Mouse (Mus musculus) embryonic facial prominence, embryonic 11.5 days (tissue): Measurements from ENCODE around the gene Olfr98. TPM values are rescaled to one million over a fixed set of nuclear protein-coding genes. Genes with fewer than 3 reads are reported as not detected.

Experiments used
- ATAC-seq: fragments of 200-750 bp; cut with Nextera tagmentation; replicated peaks from 2 replicates; pipeline ENCODE4 v1.8.0; 2017; ENCODE audit warnings: low read depth; ENCODE audit not compliant: insufficient number of reproducible peaks, low FRiP score, low TSS enrichment
- DNase-seq: peaks from one replicate; pipeline ENCODE4 v3.0.0-alpha.2; 2015; ENCODE audit warnings: low spot score
- H3K27ac ChIP-seq: fragments of 300-500 bp; sonication (generic); replicated peaks from 2 replicates; pipeline ENCODE4 v1.5.1; 2014; ENCODE audit warnings: mild to moderate bottlenecking, low read depth, low read length, control low read depth
- H3K27me3 ChIP-seq: fragments of 300-500 bp; sonication (generic); 2 replicates; pipeline ENCODE4 v1.6.1; 2014; ENCODE audit warnings: mild to moderate bottlenecking, low read length, moderate library complexity, mixed read lengths; ENCODE audit not compliant: control insufficient read depth, insufficient read depth
- H3K36me3 ChIP-seq: fragments of 300-500 bp; sonication (generic); replicated peaks from 2 replicates; pipeline ENCODE4 v1.6.1; 2014; ENCODE audit warnings: low read depth, mild to moderate bottlenecking, low read length, moderate library complexity, mixed read lengths; ENCODE audit not compliant: control insufficient read depth, insufficient read depth
- H3K4me1 ChIP-seq: fragments of 300-500 bp; sonication (generic); 2 replicates; pipeline ENCODE4 v1.6.1; 2014; ENCODE audit warnings: low read length, mixed read lengths; ENCODE audit not compliant: control insufficient read depth, insufficient read depth
- H3K4me2 ChIP-seq: fragments of 300-500 bp; sonication (generic); 2 replicates; pipeline ENCODE4 v1.6.1; 2014; ENCODE audit warnings: low read depth, mild to moderate bottlenecking, control low read depth, low read length, moderate library complexity
- H3K4me3 ChIP-seq: fragments of 300-500 bp; sonication (generic); 2 replicates; pipeline ENCODE4 v1.5.1; 2014; ENCODE audit warnings: low read depth, low read length, control low read depth
- H3K9ac ChIP-seq: fragments of 300-500 bp; sonication (generic); replicated peaks from 2 replicates; pipeline ENCODE4 v1.6.1; 2014; ENCODE audit warnings: mild to moderate bottlenecking, control low read depth, low read length
- H3K9me3 ChIP-seq: fragments of 300-500 bp; sonication (generic); replicated peaks from 2 replicates; pipeline ENCODE4 v1.6.1; 2016; ENCODE audit warnings: mild to moderate bottlenecking, low read length, inconsistent platforms, mixed read lengths; ENCODE audit not compliant: control insufficient read depth
- WGBS: fragments of 180-500 bp; shearing (Covaris S2); extraction: QIAGEN DNeasy Blood & Tissue Kit; methylation state at CpG from one replicate; pipeline ENCODE4 v1.1.7; 2014; 5-methylcytosine and 5-hydroxymethylcytosine counted together
- polyA plus RNA-seq: library from polyadenylated mRNA; unstranded; fragments of >200 nt; fragmentation: Nextera tagmentation; extraction: Ambion mirVana; gene quantifications from 2 replicates; pipeline ENCODE4 v1.2.1, GENCODE M21; 2014

Gene Olfr98
- polyA plus RNA-seq, 1 experiment from 2014 or later, result not detected

GRCm38 (mm10) chr17:37219846-37220245 is 43.7 kb downstream of the Olfr98 start, which contains the start of gene Olfr96:
Gene Olfr96, plus strand, starts transcription at chr17:37220146.
- DNase-seq (no peak), ATAC-seq (no peak)
- H3K4me3 ChIP-seq, result no peak within 1 kb of the TSS
- no peaks in the 10 kb centered on the region; the same call in 1 of the 2 replicates for H3K9me3 ChIP-seq
- H3K9ac ChIP-seq, result no peak within 1 kb of the TSS
- no peak within 1 kb of the TSS for H3K4me2 ChIP-seq
- H3K4me1 ChIP-seq, result no peaks in the 10 kb centered on the region
- H3K27me3 ChIP-seq, result no peaks in the 10 kb centered on the region
- WGBS, result 68% methylated on average over 4 of the region's 4 CpGs
- H3K36me3 ChIP-seq, result no peaks in the 10 kb centered on the region
- H3K27ac ChIP-seq, result no peak within 1 kb of the TSS

- H3K4me2 ChIP-seq, result no peak overlapping the region
- WGBS, result 92% methylated on average over 3 of the region's 3 CpGs
- no peak overlapping the region for H3K27ac ChIP-seq
- H3K27me3 ChIP-seq, result no peaks in the 10 kb centered on the region
- no peak overlapping the region for H3K9ac ChIP-seq
- H3K36me3 ChIP-seq, result no peaks in the 10 kb centered on the region
- no peak overlapping the region for H3K4me3 ChIP-seq
- DNase-seq (no peak), ATAC-seq (no peak)
- no peaks in the 10 kb centered on the region for H3K4me1 ChIP-seq
- H3K9me3 ChIP-seq, result no peaks in the 10 kb centered on the region; the same call in 1 of the 2 replicates
Observed at GRCm38 (mm10) chr17:37218486-37218885, 45.1 kb downstream of the Olfr98 start.

GRCm38 (mm10) chr17:37213018-37213417 is 50.5 kb downstream of the Olfr98 start, which contains the start of gene Olfr95:
Gene Olfr95, minus strand, starts transcription at chr17:37213118.
- no peaks in the 10 kb centered on the region; the same call in 1 of the 2 replicates for H3K9me3 ChIP-seq
- 69% methylated on average over 3 of the region's 3 CpGs for WGBS
- DNase-seq, result no peak

More at GRCm38 (mm10) chr17:37213018-37213417, 50.5 kb downstream of the Olfr98 start, which contains the start of gene Olfr95:
- no peaks in the 10 kb centered on the region; the same call in 1 of the 2 replicates for H3K4me1 ChIP-seq
- no peak within 1 kb of the TSS for H3K27ac ChIP-seq
- no peak within 1 kb of the TSS for H3K9ac ChIP-seq
- peaks cover 8% of the 10 kb centered on the region; the same call in 1 of the 2 replicates for H3K27me3 ChIP-seq
- H3K36me3 ChIP-seq, result no peaks in the 10 kb centered on the region
- no peak for ATAC-seq
- no peak within 1 kb of the TSS for H3K4me3 ChIP-seq
- no peak within 1 kb of the TSS for H3K4me2 ChIP-seq

Other genes starting within 250 kb of the Olfr98 start
- 0.20 TPM in 1 of 2 replicates, not detected in the other for gene Mog, start 240.4 kb downstream of the Olfr98 start, polyA plus RNA-seq
- gene Gabbr1, start 217.8 kb downstream of the Olfr98 start, polyA plus RNA-seq, result 6.1 and 8.9 TPM in 2 replicates
- not detected in 2 replicates for gene Olfr90, start 175.2 kb downstream of the Olfr98 start, polyA plus RNA-seq
- not detected in 2 replicates for gene Olfr91, start 165.5 kb downstream of the Olfr98 start, polyA plus RNA-seq
- not detected in 2 replicates for gene Olfr92, start 143.7 kb downstream of the Olfr98 start, polyA plus RNA-seq
- not detected in 2 replicates for gene Olfr93, start 102.3 kb downstream of the Olfr98 start, polyA plus RNA-seq
- not detected in 2 replicates for gene Ubd, start 69.9 kb downstream of the Olfr98 start, polyA plus RNA-seq
- not detected in 2 replicates for gene Olfr94, start 62.8 kb downstream of the Olfr98 start, polyA plus RNA-seq
- not detected in 2 replicates for gene Olfr95, start 50.6 kb downstream of the Olfr98 start, polyA plus RNA-seq
- not detected in 2 replicates for gene Olfr96, start 43.6 kb downstream of the Olfr98 start, polyA plus RNA-seq
- gene Olfr97, start 26.4 kb downstream of the Olfr98 start, polyA plus RNA-seq, result not detected in 2 replicates
- gene H2-M3, start 6.5 kb upstream of the Olfr98 start, polyA plus RNA-seq, result 1.4 and 1.8 TPM in 2 replicates
- gene Olfr99, start 19.7 kb upstream of the Olfr98 start, polyA plus RNA-seq, result not detected in 2 replicates
- gene Olfr101, start 40.6 kb upstream of the Olfr98 start, polyA plus RNA-seq, result not detected in 2 replicates
- not detected in 2 replicates for gene Olfr102, start 53.3 kb upstream of the Olfr98 start, polyA plus RNA-seq
- gene Olfr103, start 75.9 kb upstream of the Olfr98 start, polyA plus RNA-seq, result not detected in 2 replicates
- gene Olfr104-ps, start 95.8 kb upstream of the Olfr98 start, polyA plus RNA-seq, result not detected in 2 replicates
- not detected in 2 replicates for gene Olfr105-ps, start 115.3 kb upstream of the Olfr98 start, polyA plus RNA-seq
- not detected in 2 replicates for gene Olfr106-ps, start 126.6 kb upstream of the Olfr98 start, polyA plus RNA-seq
- gene Olfr107, start 135.5 kb upstream of the Olfr98 start, polyA plus RNA-seq, result not detected in 2 replicates
- not detected in 2 replicates for gene Olfr108, start 181.7 kb upstream of the Olfr98 start, polyA plus RNA-seq
- gene Olfr109, start 195.2 kb upstream of the Olfr98 start, polyA plus RNA-seq, result not detected in 2 replicates
- gene H2-M2, start 219.8 kb upstream of the Olfr98 start, polyA plus RNA-seq, result not detected in 2 replicates
- not detected in 2 replicates for gene Olfr110, start 228.7 kb upstream of the Olfr98 start, polyA plus RNA-seq
- not detected in 2 replicates for gene Olfr111, start 244.3 kb upstream of the Olfr98 start, polyA plus RNA-seq